Mouse (Mus musculus): ENCODE measurements around the gene Mrm2. TPM values are rescaled to one million over a fixed set of nuclear protein-coding genes. Genes with fewer than 3 reads are reported as not detected.

Mrm2 gene
- polyA plus RNA-seq, 1 experiment from 2014 or later, result 21.5 TPM

DNA sequence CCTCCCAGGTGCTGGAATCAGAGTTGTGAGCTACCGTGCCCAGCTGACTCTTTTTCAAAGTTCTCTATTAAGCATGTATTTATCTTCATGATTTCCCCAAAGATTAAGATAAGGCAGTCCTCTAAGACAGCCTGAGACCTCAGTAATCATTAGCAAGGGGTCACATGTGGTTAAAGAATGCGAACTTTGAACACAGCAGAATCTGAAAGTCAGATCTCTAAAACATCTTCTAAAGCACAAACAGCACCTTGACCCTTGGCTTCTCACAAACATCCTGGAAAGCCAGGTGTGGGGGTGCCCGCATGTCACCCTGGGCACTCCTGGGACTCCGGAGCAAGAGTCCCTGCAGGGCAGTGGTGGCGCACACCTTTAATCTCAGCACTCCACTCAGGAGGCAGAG, 32.7 kb upstream of the Mrm2 start:
- H3K4me1 ChIP-seq (replicated peaks), result no peaks in the 10 kb centered on the region
- WGBS, result 95% methylated on average over 5 of the region's 5 CpGs
- H3K9me3 ChIP-seq, result no peaks in the 10 kb centered on the region
- no peaks in the 10 kb centered on the region for H3K27me3 ChIP-seq
- H3K27ac ChIP-seq, result no peak overlapping the region
- no peak overlapping the region for H3K9ac ChIP-seq
- peaks cover 5% of the 10 kb centered on the region; the same call in 1 of the 2 replicates for H3K36me3 ChIP-seq
- no peak overlapping the region for H3K4me2 ChIP-seq
- H3K4me3 ChIP-seq, result no peak overlapping the region
- ATAC-seq (ENCODE audit: low FRiP score), result no peak

DNA sequence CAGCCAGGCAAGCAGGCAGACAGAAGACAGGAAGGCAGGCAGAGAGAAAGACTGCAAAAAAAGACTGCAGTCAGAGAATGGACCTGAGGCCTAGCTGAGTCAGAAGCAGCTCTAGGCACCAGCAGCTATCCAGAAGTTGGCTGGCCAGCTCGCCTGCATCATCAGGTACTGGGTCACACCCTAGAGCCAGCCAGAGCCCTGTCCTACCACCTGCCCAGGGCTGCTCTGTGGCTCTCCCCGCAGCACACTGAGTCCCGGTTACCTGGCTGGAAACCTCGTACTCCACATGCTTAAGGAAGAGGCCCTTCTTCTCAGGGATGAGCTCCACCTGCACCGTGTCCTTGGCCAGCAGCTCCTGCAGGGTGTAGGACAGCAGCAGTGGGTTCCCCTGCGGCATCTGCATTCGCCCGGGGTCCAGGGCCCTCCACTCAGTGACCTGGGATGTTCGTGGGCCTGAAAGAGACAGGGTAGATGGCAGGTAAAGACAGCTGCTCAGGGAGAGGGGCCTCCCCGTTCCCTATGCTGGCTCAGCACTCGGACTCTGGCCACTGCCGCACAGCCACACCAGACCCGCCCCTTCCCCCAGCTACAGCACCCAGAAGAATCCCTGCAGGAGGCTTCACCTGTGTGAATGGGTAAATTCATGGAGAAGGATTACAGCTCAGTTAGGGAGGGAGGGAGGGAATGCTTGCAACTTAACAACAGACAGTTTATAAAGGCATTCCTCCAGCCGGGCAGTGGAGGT, 28.4 kb upstream of the Mrm2 start:
- no peak overlapping the region for H3K4me2 ChIP-seq
- H3K9ac ChIP-seq, result 0 out of 2 replicates have a peak overlapping the region, but pooled peaks have one; percentile 30
- no peak overlapping the region for H3K4me3 ChIP-seq
- H3K36me3 ChIP-seq, result peaks cover 35% of the 10 kb centered on the region
- no peaks in the 10 kb centered on the region for H3K9me3 ChIP-seq
- H3K27ac ChIP-seq, result no peak overlapping the region
- 84% methylated on average over 14 of the region's 14 CpGs for WGBS
- no peak for ATAC-seq (ENCODE audit: low FRiP score)
- H3K27me3 ChIP-seq, result no peaks in the 10 kb centered on the region
- H3K4me1 ChIP-seq (replicated peaks), result no peaks in the 10 kb centered on the region

DNA sequence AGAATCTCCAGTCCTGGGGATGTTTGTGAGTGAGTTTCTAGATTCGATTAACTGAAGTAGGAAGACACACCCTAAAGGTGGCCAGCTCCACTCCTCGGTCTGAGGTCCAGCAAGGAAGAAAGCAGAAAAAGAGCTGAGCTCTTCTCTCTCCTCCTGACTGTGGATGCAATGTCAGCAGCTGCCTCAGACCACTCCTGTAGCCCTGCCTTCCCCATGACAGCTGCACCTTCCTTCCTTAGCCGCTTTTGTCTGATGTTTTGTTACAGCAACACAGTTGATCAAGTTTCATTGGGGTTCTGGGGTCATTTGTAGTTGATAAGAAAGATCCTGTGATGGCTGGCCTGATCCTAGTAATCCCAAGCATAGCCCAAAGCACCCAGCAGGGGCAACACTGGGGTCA, 25.8 kb upstream of the Mrm2 start:
- 95% methylated on average over 3 of the region's 3 CpGs for WGBS
- no peak overlapping the region for H3K27ac ChIP-seq
- no peaks in the 10 kb centered on the region for H3K9me3 ChIP-seq
- no peak overlapping the region for H3K4me2 ChIP-seq
- no peak for ATAC-seq (ENCODE audit: low FRiP score)
- peaks cover 62% of the 10 kb centered on the region for H3K36me3 ChIP-seq
- H3K9ac ChIP-seq, result no peak overlapping the region
- H3K4me3 ChIP-seq, result no peak overlapping the region
- H3K4me1 ChIP-seq (replicated peaks), result no peaks in the 10 kb centered on the region
- H3K27me3 ChIP-seq, result no peaks in the 10 kb centered on the region

- H3K9me3 ChIP-seq, result no peaks in the 10 kb centered on the region
- H3K4me1 ChIP-seq (replicated peaks), result no peaks in the 10 kb centered on the region
- no peak for ATAC-seq (ENCODE audit: low FRiP score)
- H3K36me3 ChIP-seq, result peaks cover 77% of the 10 kb centered on the region
- 81% methylated on average over 11 of the region's 11 CpGs for WGBS
- no peaks in the 10 kb centered on the region for H3K27me3 ChIP-seq
- no peak overlapping the region for H3K27ac ChIP-seq
- H3K4me3 ChIP-seq, result no peak overlapping the region
- no peak overlapping the region for H3K9ac ChIP-seq
- H3K4me2 ChIP-seq, result no peak overlapping the region
Observed at GRCm38 (mm10) chr5:140355934-140356333, 24.2 kb upstream of the Mrm2 start.

DNA sequence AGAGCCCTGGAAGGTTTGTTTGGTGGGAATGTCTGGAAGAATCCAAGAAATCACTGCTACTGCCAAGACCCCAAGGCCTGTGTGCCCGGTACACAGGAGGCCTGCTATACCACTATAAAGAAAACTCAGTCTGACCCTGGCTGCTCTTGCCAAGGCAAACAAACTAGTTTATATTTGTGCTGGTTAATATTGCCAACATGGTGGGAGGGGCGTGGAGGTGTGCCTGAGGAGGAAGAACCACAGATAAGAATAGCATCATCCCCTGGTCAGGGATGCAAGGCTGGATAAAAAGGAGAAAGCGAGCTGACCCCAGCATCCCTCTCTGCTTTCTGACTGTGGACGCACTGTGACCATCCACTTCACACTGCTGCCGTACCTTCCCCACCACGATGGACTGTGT, 20.7 kb upstream of the Mrm2 start:
- H3K36me3 ChIP-seq, result peaks cover 70% of the 10 kb centered on the region
- no peak overlapping the region for H3K27ac ChIP-seq
- no peak for ATAC-seq (ENCODE audit: low FRiP score)
- H3K27me3 ChIP-seq, result no peaks in the 10 kb centered on the region
- H3K9me3 ChIP-seq, result no peaks in the 10 kb centered on the region
- WGBS, result 98% methylated on average over 6 of the region's 6 CpGs
- no peak overlapping the region for H3K9ac ChIP-seq
- no peaks in the 10 kb centered on the region for H3K4me1 ChIP-seq (replicated peaks)
- no peak overlapping the region for H3K4me3 ChIP-seq
- H3K4me2 ChIP-seq, result no peak overlapping the region

DNA sequence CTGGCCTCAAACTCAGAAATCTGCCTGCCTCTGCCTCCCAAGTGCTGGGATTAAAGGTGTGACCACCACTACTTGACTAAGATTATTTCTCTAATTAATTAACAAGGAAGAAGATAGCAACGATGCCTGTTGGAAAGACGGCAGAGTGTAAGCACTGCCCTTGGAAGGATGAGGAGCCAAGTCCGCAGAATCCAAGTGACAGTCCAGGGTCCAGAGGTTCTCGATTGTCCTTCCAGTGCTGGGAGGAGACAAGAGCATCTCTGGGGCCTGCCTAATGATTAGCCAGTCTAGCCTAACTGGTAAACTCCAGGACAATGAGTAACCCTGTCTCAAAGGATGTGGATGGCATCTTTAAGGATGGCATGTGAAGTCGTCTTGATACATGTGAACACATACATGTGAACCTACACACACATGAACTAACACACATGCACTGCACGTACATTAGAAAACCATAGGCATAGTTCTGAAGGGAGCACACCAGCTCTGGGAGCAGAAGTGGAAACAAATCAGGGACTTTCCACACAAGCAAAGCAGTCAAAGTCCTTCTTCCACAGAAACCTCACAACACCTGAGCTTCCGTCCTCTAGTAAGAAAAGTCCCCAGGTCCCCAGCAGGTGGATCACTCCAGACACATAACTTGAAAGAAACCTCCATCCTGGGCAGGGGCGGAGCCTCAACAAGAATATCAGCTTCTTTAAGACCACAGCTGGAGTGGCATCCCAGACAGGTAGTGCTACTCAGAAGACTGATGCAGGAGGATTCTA, 19.2 kb upstream of the Mrm2 start:
- no peak overlapping the region for H3K9ac ChIP-seq
- H3K4me2 ChIP-seq, result no peak overlapping the region
- no peaks in the 10 kb centered on the region for H3K4me1 ChIP-seq (replicated peaks)
- 96% methylated on average over 8 of the region's 8 CpGs for WGBS
- ATAC-seq (ENCODE audit: low FRiP score), result no peak
- H3K4me3 ChIP-seq, result no peak overlapping the region
- H3K9me3 ChIP-seq, result no peaks in the 10 kb centered on the region
- no peak overlapping the region for H3K27ac ChIP-seq
- peaks cover 71% of the 10 kb centered on the region for H3K36me3 ChIP-seq
- no peaks in the 10 kb centered on the region for H3K27me3 ChIP-seq

- H3K4me2 ChIP-seq, result no peak overlapping the region
- 92% methylated on average over 9 of the region's 9 CpGs for WGBS
- H3K27me3 ChIP-seq, result no peaks in the 10 kb centered on the region
- H3K4me1 ChIP-seq (replicated peaks), result no peaks in the 10 kb centered on the region
- no peak overlapping the region for H3K9ac ChIP-seq
- peaks cover 72% of the 10 kb centered on the region for H3K36me3 ChIP-seq
- H3K27ac ChIP-seq, result no peak overlapping the region
- H3K4me3 ChIP-seq, result no peak overlapping the region
- H3K9me3 ChIP-seq, result no peaks in the 10 kb centered on the region
- ATAC-seq (ENCODE audit: low FRiP score), result no peak
Observed at GRCm38 (mm10) chr5:140349882-140350281, 18.2 kb upstream of the Mrm2 start.

- H3K36me3 ChIP-seq, result peaks cover 57% of the 10 kb centered on the region
- WGBS, result 90% methylated on average over 1 of the region's 1 CpGs
- ATAC-seq (ENCODE audit: low FRiP score), result no peak
- no peak overlapping the region for H3K9ac ChIP-seq
- H3K4me2 ChIP-seq, result no peak overlapping the region
- H3K4me1 ChIP-seq (replicated peaks), result no peaks in the 10 kb centered on the region
- H3K9me3 ChIP-seq, result no peaks in the 10 kb centered on the region
- H3K27me3 ChIP-seq, result no peaks in the 10 kb centered on the region
- no peak overlapping the region for H3K4me3 ChIP-seq
- no peak overlapping the region for H3K27ac ChIP-seq
Observed at GRCm38 (mm10) chr5:140346050-140346449, 14.4 kb upstream of the Mrm2 start.

DNA sequence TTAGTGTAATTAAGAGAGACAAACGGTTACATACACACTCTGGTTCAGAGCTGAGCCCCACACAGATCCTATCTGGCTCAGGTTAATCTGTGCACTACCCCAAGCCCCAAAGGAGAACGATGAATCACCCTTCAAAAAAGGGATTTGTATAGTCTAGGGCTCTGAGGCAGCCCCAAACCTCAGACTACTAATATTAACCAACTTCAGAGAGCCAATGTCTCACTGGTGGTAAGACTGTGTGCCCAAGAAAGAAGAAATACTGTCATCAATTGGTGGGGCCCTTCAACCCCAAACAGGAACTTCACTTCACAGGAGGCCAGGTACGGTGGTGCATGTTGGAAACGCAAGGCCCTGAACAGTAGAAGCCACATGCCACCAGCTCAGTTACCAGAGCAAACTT, 13.5 kb upstream of the Mrm2 start:
- Histone ChIP-seq H3K4me1 (replicated peaks) (no peaks in the 10 kb centered on the region), H3K36me3 (peaks cover 61% of the 10 kb centered on the region), H3K4me2 (no peak overlapping the region), H3K27me3 (no peaks in the 10 kb centered on the region), H3K9me3 (no peaks in the 10 kb centered on the region), H3K27ac (no peak overlapping the region), H3K9ac (no peak overlapping the region), H3K4me3 (no peak overlapping the region)
- ATAC-seq (ENCODE audit: low FRiP score), result no peak
- 95% methylated on average over 4 of the region's 4 CpGs for WGBS

- Histone ChIP-seq H3K9me3 (no peaks in the 10 kb centered on the region), H3K4me3 (no peak overlapping the region), H3K4me2 (no peak overlapping the region), H3K4me1 (replicated peaks) (no peaks in the 10 kb centered on the region), H3K27ac (no peak overlapping the region), H3K9ac (no peak overlapping the region), H3K27me3 (no peaks in the 10 kb centered on the region), H3K36me3 (peaks cover 80% of the 10 kb centered on the region)
- no peak for ATAC-seq (ENCODE audit: low FRiP score)
- WGBS, result 88% methylated on average over 4 of the region's 4 CpGs
Observed at GRCm38 (mm10) chr5:140342880-140343279, 11.2 kb upstream of the Mrm2 start.

- H3K9ac ChIP-seq, result no peak overlapping the region
- H3K27me3 ChIP-seq, result no peaks in the 10 kb centered on the region
- H3K4me2 ChIP-seq, result no peak overlapping the region
- 91% methylated on average over 3 of the region's 3 CpGs for WGBS
- H3K9me3 ChIP-seq, result no peaks in the 10 kb centered on the region
- H3K4me3 ChIP-seq, result no peak overlapping the region
- no peak for ATAC-seq (ENCODE audit: low FRiP score)
- H3K27ac ChIP-seq, result no peak overlapping the region
- peaks cover 58% of the 10 kb centered on the region for H3K36me3 ChIP-seq
- no peaks in the 10 kb centered on the region for H3K4me1 ChIP-seq (replicated peaks)
Observed at GRCm38 (mm10) chr5:140339836-140340235, 8.1 kb upstream of the Mrm2 start.

GRCm38 (mm10) chr5:140338779-140339178, 7.1 kb upstream of the Mrm2 start:
- no peak overlapping the region for H3K27ac ChIP-seq
- H3K9ac ChIP-seq, result no peak overlapping the region
- H3K27me3 ChIP-seq, result no peaks in the 10 kb centered on the region
- no peaks in the 10 kb centered on the region for H3K9me3 ChIP-seq
- 92% methylated on average over 4 of the region's 4 CpGs for WGBS
- no peak overlapping the region for H3K4me2 ChIP-seq
- peaks cover 48% of the 10 kb centered on the region for H3K36me3 ChIP-seq
- no peak for ATAC-seq (ENCODE audit: low FRiP score)
- H3K4me3 ChIP-seq, result no peak overlapping the region
- no peaks in the 10 kb centered on the region for H3K4me1 ChIP-seq (replicated peaks)

DNA sequence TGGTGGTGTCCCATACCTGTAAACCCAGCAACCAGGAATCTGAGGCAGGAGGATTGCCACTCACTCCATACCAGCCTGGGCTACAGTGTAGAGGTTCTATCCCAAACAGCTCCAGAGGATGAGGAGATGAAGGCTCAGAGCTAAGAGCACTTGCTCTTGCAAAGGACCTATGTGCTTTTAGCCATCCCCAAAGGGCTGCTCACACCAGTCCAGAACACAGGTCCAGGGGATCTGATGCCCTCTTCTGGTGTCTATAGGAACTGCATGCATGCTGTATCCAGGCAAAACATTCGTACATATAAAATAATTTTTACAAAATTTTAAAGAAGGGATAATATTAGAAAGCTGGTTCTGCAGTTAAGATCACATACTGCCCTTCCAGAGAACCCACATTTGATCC, 5.0 kb upstream of the Mrm2 start:
- no peak for ATAC-seq (ENCODE audit: low FRiP score)
- no peak overlapping the region for H3K27ac ChIP-seq
- no peak overlapping the region for H3K4me3 ChIP-seq
- H3K4me2 ChIP-seq, result no peak overlapping the region
- peaks cover 42% of the 10 kb centered on the region for H3K36me3 ChIP-seq
- WGBS, result 86% methylated on average over 1 of the region's 1 CpGs
- no peak overlapping the region for H3K9ac ChIP-seq
- 0 out of 2 replicates have a peak, but pooled peaks cover 4% of the 10 kb centered on the region for H3K4me1 ChIP-seq (replicated peaks)
- no peaks in the 10 kb centered on the region for H3K27me3 ChIP-seq
- H3K9me3 ChIP-seq, result no peaks in the 10 kb centered on the region
